Mouse (Mus musculus) ZHBTc4 (cell line): ENCODE measurements at regions not wholly inside any gene's neighbourhood (a gene's known extent, or its start where the extent isn't known, plus 50 kb on each side); places are given as distances from the start of the nearest gene placed in this dataset.

Experiments
- DNase-seq: peaks from one replicate; pipeline ENCODE4 v3.0.0-alpha.2; 2011; ENCODE audit warnings: low read depth, low spot score

DNA sequence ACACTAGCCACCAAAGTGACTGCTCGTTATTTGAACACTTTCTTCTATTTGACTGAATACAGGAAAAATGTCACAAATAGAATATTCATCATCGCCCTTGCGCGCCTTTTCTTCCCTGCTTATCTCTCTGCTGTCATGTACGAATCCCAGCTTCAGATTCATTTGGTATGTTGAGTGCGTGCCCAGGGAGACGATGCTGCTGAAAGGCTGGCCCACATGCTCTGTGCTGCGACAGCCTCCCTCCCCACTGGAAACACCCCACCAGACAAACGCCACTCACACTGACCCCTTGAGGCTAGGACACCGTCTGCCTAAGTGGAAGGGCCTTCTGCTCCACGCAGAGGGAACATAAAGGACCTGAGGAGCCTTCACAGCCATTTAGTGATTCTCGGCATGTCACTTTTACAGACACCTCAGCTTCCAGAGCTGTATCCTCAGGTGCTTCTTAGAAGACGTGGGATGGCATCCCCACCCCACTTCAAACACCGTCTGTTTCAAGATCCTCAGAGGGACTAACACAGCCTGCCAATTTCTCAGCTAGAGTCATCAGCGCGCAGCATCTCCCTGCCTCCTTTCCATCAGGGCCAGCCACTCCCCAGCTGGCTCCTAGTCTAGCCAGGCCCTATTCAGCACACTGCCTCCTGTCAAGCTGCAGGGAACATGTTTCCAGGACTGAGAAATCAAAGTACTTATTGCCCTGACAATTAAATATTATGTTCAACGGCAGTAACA lies 396.6 kb downstream of the Bcor start:
- DNase-seq: no peak

DNA sequence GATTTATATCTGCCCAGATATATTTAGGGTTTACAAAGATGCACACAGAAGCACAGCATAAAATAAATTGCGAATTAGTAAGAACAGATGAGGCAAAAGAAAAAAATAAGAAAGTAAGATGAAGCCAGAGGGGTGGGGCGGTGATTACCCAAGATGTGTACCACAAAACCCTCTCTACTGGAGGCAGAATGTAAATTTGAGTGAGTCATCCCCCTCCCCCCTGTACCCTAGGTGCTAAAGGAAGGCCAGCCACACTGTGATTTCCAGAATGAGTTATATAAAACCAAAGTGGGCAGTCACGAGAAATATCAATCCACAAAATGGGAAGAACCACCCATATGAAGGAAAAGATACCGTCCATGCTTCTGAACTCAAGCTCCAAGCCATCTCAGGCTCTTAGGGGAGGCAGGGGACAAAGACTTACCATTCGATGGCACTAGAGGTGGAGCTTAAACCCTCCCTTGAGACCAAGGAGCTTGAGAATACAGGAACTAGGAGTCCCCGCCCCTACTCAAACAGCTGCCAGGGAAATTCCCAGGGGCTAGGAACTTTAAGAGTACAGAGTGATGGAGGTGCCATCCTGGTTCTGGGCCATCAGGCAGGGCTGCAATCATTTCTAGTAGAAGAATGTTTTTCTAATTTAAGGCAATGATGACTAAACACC lies 383.8 kb downstream of the Bcor start:
- DNase-seq: no peak

DNA sequence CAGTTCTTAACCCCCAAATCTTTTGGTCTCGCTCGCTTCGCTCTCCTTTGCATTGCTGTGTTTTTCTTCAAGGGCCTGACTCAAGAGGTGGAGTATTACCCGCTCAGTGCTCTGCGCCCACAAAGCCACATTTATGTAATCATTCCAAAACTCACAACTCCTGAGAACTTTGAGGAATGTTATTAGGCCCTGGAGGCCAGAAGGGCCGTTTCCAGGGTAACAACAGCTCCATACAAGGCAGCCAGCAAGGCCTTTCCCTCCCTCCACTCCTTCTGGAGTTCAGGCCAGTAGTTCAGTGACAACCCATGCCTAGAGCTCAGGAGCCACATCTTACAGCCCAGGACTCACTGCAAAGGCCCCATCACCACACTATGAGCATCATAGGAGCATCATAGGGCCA lies 365.1 kb downstream of the Bcor start:
- DNase-seq: no peak

DNA sequence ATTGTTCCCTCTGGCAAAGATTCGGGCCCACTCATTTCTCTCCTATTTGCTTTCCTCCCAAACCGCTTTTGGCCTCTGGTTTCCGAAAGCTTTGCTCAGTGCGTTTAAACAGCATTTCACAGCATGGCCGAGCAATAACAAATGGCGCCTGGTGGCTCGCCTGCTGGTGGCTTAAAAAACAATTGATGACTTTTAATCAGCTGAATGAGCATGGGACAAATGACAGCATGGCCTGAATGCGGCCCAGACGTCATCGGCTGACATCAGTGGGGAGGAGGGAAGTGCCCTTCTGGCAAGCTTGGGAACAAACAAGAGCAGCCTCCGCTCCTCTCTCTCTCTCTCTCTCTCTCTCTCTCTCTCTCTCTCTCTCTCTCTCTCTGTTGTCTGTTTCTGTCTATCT lies 362.3 kb downstream of the Bcor start:
- no peak for DNase-seq

DNA sequence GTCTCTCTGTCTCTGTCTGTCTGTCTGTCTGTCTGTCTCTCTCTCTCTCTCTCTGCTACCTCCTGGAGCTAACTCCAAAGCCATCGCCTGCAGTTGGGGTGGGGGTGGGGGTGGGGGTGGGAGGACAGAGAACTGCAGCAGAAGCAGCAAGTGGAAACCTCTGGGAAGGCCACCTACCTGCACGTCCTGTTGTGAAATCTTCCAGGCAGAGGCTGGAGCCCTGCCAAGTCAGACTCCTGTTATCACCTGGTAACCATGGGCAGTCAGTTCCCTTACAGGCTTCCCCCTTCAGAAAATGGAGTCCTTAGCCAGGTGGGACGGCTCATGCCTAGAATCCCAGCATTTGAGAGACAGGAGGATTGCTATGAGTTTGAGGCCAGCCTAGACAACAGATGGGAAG lies 361.8 kb downstream of the Bcor start:
- no peak for DNase-seq

DNA sequence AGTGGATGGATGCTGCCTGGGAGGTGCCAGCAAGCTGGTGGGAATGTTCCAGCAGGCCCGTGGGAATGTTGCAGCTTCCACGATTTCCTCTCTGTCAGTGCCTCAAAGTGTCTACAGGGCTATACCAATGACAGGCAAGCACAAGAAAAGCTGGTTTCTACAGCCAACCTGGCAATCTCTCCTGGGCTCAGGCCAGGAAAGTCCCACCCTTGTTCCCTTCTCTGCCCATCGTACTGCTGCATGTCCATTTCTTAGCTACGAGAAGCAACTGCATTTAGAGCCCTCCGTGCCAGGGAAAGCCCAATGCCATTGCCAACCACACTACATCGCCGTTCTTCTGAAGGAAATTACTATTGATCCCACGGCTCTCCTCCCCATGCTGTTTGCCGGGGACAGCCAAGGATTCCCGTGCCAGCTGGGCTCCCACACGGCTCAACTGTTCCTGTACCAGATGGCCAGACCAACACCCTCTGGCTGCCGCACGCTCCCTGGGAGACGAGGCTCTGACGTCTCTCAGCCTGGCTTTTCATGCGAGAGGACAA lies 359.7 kb downstream of the Bcor start:
- no peak for DNase-seq

DNA sequence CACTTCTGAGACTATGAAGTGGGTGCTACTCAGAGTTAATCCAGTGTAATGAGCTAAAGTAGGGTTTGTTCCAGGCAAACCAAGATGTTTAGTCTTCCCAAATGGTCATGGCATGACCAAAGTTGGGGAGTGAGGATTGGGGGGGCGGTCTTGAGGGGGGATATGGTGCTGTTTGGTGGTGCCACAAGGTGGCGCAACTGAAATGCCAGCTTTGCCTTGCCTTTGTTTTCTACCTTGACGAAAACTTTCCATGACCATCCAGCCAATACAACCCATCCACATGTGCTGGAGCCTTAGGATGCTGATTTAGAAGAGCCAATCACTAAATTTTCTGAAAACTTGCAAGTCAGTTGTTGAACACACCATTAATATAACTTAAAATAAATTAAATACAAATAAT lies 358.9 kb downstream of the Bcor start:
- no peak for DNase-seq

DNA sequence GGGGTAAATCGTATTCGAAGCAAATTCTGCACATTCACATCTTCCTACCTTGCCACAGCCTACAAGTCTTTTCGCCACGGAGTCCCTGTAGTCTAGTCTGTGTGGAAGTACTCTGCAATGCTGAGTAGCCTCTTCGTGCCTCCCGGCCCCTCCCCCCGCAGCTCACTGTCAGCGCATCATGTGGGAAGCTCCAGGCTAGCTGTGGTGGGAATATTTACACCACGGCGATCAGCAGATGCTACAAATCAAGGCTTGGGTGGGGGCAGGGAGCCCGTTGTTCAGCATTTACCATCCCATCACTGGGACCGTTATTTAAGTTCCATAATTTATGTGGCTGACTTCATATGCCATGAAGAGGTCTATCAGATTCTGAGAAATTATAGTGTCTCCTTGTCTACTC lies 358.5 kb downstream of the Bcor start:
- DNase-seq: no peak

DNA sequence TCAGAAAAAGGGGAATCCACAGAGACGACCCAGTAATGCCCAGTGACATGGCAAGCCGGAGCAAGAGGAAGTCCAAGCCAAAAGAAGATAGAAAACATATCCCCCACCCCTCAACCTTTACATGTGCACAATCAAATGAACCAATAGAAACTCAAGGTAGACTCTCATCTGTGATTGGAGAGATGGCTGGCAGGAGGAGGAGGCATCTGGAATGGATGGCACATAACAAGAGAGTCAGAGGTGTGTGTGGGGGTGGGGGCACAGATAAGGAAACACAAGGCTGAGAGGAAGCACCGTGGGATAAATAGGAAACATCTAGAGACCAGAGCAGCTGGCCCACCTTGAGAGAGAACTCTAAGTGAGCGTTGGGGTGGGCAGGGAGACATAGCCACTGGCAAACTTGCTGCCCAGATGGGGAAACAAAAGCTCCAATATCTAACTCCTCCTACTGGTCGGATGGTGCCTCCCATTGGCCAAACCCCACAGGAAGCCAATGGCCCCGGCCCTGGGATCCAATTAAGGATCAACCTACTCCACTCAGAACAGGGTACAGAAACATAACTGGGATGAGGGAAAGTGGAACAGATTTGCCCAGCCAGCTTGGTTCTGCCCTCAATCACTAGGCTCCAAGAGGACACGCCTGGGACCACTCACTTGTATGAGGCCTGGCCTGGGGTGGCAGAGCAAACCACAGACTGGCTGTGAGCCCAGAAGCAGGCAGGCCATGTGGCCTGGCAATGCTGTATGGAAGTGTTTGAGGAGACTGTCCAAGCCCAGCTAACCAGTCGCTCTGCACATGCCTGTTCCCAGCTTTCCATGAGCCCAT lies 357.9 kb downstream of the Bcor start:
- DNase-seq: no peak

DNA sequence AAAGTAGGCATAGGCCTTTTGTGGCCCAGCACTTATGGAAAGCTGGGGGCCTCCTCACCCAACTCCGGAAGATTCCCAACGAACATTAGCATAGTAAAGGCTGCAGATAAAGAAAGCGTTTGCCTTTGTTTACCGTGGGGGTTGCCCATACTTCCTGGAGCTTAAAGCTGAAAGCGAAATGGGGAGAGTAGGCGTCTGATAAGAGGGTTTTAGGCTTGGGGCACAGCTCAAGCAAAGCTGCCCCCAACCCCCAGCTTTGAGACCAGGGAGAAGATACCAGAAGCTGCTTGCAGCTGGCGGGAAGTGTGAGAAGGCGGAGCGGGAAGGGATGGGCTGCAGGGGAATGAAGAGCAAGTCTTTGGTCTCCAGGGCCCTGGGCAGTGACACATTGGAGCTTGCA lies 356.9 kb downstream of the Bcor start:
- peak; percentile 59 for DNase-seq

DNA sequence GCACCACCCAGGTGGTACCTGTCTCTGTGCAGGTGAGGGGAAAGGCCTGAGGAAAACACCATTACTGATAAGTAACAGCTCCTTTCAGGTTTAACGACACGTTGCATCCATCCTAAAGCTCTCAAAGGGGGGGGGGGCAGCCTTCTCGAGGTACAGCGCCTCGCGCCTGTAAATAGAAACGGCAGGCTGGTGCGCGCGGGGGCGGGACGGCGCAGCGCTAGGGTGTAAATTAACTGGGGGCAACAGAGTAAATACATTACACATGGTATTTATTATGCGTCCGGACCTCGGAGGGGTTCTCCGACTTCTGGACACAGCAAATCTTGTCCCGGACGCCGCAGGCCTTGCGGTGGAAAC lies 353.3 kb downstream of the Bcor start:
- DNase-seq: no peak

DNA sequence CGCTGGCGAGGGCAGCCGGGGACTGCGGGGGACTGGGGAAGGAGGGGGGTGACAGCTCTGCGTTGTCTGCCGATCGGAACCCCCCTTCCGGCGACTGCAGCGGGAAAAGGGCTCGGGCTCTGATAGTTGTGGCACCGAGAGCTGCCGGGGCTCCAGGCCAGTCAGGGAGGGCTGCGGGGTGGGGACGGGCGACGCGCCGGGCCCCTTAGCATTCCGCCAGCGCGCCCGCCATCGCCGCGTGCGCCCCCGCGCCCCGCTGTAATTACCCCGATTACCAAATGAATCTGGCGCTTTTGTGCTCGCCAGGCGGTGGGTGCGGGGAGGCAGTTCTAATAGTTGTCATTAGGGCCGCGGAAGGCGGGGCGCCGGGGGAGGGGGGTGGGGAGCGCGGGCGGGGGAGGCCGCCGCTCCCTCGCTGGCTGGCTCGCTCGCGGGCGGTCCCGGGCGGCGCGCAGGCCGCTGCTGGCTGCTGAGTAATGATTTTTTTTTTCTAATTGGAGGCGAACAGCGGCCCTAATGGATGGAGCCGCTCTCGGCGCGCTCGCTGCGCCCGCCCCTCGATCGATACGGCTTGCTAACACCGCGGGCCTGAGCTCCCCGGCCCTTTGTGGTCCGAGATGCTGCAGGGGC lies 352.8 kb downstream of the Bcor start:
- DNase-seq: peak; percentile 29

DNA sequence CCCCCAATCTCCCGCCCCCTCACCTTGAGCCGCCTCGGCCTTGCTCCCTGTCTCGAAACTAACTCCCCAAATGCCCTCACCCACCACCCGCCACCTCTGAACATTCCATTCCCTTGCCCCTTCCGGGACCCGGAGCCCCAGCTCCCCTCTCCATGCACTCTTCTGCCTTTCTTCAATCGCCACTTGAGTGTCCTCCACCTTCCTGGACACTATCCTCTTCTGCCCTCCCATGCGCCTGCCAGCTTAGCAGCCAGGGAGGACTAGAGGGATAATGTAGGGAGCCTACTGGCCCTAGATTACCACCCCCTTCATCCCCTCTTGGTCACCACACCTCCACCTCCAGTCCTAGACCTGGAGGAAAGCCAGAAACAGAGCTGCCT lies 352.3 kb downstream of the Bcor start:
- DNase-seq: no peak

DNA sequence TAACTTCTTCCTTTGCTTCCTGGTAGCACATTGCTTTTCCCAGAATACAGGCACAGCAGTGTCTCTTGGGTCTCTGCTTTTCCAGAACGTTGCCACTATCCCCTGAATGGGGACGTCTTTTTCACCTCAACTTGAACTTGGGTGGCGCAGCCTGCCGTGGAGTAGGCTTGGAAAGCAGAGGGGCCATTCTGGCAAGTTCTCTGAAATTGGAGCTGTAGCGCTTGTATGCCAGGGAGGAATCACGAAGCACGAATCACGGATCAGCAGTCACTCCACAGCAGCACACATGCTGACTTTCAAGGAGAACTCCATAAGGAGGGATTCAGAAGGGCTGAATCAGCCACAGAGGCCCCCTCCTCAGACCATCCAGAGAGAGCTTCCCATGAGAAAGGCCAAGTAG lies 351.2 kb downstream of the Bcor start:
- no peak for DNase-seq

DNA sequence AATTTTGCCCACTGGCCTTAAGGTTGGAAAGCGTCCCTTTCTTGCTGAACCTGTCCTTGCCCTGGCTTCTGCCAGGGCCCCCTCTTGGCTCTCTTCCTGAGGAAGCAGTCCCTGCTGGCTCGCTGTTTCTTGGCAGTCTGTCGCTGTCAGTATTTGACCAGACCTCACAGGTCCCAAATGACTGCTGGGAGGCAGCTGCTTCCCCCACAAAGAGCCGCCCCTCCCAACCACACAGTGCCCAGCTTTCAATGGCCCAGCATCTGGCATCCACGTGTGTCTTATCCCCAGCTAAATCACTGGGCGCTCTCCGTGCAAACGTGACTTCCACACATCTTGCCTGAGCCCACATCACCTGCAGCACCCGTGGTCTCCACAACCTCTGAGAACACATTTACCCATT lies 345.3 kb downstream of the Bcor start:
- DNase-seq: no peak

DNA sequence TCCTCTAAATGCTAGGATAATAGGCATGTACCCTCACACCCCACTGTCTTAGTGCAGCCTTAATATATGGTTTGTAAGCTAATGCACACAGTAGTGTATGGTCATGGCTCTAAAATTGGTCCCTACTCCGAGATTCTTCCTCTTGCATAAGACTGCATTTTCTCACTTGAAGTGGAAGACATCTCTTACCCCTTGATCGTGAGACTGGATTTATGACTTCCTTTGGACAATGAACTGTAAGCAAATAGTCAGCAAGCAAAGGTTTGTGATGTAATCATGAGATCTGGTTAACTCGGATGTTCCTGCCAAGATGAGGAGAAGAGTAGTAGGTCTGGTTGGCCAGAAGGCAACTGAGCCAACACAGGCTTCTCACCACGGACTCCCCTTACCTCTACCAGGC lies 344.3 kb downstream of the Bcor start:
- DNase-seq: no peak

DNA sequence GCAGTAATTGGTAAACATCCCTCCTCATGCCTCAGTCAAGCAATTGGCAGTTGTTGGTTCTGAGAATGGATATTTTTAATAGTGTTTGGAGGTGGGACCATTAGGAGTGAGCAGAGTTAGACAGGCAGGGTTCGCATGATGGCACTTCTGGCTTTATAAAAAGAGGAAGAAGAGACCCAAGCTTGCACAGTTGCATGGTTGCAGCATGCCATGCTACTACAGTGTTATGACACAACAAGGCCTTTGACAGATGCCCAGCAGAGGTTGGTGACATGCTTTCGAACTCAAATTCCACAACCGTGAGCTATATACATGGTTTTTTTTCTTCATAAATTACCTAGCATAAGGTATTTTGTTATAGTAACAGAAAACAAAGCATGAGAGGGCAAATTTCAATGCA lies 341.5 kb downstream of the Bcor start:
- DNase-seq: no peak

DNA sequence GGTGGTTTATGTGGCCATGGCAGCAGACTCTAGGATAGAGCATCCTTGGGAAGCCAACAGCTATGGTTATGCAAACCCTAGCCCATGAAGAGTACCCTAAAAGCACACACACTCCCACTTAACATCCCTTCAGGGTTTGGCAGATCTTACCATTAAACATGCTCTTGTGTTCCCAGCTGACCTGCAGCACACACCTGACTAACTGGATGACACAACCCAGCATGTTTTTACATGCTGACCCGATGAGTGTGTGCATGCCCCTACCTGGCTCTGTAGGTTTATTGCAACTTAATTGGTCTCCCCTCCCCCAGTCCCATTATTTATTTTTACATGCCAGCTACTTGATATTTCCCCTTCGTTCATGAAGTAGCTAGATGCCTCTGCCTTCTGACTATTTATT lies 339.0 kb downstream of the Bcor start:
- no peak for DNase-seq

DNA sequence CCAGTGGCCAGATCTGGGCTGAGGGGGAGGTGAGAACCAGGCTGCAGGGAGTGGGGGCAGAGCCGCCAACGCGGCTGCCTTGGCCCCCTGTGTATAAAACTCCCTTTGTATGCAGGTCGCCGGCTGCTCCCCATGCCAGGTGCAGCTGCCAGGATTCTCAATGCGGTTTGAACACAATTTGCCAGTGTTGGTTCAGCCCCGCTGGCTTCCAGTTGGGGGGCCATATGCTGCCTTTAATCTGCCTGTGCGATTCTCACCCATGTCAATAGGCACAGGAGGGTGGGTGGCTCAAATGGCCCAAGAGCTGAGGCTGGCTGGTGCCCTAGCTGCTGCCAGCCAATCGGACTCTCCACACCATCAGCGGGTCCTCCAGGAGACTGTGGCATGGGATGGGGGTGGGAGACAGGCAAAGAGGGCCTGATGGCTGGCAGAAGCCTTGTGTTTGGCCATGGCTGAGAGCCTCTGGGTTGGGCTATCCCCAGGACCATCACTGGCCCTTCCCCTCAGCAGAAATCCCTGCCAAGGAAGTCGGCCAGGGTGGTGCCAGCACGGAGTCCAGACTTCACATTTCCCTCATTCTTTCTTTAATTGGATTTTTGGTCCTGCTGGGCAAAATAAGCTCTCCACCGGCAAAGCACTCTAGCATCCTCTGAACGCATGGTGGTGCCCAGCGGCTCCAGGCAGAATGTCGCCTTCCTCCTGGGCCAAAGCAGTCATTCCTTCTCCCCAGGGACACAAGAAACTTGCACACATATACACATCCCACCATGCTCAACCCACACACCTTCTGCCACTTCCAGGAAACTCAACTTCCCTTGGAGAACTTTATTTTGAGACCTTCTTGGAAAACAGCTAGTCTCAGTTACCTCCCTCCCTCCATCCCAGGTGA lies 338.0 kb downstream of the Bcor start:
- no peak for DNase-seq

DNA sequence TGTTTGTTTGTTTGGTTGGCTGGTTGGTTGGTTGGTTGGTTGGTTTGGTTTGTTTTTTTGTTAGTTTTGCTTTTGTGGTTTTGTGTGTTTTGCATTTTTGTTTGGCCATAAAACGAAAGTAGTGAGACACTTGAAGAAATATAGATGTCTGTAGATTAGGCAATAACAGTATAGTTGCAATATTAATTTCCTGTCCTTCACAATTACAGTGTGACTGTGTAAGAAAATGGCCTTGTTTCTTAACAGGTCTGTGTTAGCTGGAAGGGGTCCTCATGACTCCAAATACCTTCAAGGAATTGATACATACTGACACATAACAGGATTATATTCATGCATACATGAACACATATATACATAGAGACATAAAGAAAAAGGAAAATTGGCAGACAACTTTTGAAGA lies 334.2 kb downstream of the Bcor start:
- DNase-seq: no peak

DNA sequence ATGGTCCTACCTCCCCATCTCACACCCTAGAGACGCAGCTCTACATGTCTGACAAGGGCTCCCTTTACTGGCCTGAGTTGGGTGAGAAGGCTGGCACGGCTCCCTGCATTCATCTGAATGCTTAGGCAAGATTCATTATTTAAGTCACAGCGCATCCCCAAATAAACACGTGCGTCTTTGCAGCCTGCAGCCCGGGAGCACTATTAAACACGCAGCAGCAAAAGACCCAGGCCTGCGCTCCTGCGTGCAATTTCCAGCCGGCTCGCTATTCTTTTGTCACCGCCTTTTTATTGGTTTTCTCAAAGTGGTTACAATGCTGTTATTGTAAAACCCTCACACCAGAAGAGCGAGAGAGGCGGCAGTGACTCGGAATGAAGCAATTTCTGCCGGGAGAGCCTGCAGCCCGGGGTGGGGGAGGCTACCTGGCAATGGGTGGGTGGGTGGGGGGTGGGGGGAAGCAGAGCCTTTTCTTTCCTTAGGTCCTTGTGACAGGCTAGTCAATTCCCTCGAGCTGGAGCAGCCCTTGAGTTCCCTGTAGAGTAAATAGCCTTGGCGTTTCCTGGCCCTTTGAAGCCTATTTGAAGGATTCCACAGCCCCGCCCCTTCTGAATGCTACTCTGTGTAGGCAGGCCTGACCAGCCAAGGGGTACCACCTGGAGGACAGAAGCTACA lies 333.3 kb downstream of the Bcor start:
- DNase-seq: peak; percentile 14
